Mouse (Mus musculus) intestine, postnatal 0 days (tissue): ENCODE measurements around the gene Btbd9. TPM values are rescaled to one million over a fixed set of nuclear protein-coding genes. Genes with fewer than 3 reads are reported as not detected.

ENCODE experiments used
- ATAC-seq: fragments of 200-750 bp; cut with Nextera tagmentation; 2 replicates; pipeline ENCODE4 v1.8.0; 2017; ENCODE audit warnings: mild to moderate bottlenecking, moderate TSS enrichment, moderate library complexity
- H3K27ac ChIP-seq: fragments of 300-500 bp; sonication (generic); 2 replicates; pipeline ENCODE4 v1.5.1; 2014; ENCODE audit warnings: mild to moderate bottlenecking, low read depth, low read length, moderate library complexity
- H3K27me3 ChIP-seq: fragments of 300-500 bp; sonication (generic); replicated peaks from 2 replicates; pipeline ENCODE4 v1.6.1; 2014; ENCODE audit warnings: low read length, mixed read lengths; ENCODE audit not compliant: control insufficient read depth, insufficient read depth
- H3K36me3 ChIP-seq: fragments of 300-500 bp; sonication (generic); 2 replicates; pipeline ENCODE4 v1.6.1; 2014; ENCODE audit warnings: mild to moderate bottlenecking, moderate library complexity; ENCODE audit not compliant: control insufficient read depth, insufficient read depth
- H3K4me1 ChIP-seq: fragments of 300-500 bp; sonication (generic); replicated peaks from 2 replicates; pipeline ENCODE4 v1.6.1; 2014; ENCODE audit warnings: antibody characterized with exemption, low read length, mixed read lengths; ENCODE audit not compliant: control insufficient read depth, insufficient read depth
- H3K4me2 ChIP-seq: fragments of 300-500 bp; sonication (generic); replicated peaks from 2 replicates; pipeline ENCODE4 v1.6.1; 2014; ENCODE audit warnings: low read depth, mild to moderate bottlenecking, moderate library complexity
- H3K4me3 ChIP-seq: fragments of 300-500 bp; sonication (generic); 2 replicates; pipeline ENCODE4 v1.5.1; 2014; ENCODE audit warnings: low read depth, low read length
- H3K9ac ChIP-seq: fragments of 300-500 bp; sonication (generic); 2 replicates; pipeline ENCODE4 v1.6.1; 2014; ENCODE audit warnings: mild to moderate bottlenecking, low read depth, low read length
- H3K9me3 ChIP-seq: fragments of 300-500 bp; sonication (generic); 2 replicates; pipeline ENCODE4 v1.6.1; 2016; ENCODE audit warnings: mixed run types; ENCODE audit not compliant: control insufficient read depth
- CTCF ChIP-seq: sonication (generic); IDR thresholded peaks from 2 replicates; pipeline ENCODE4 v1.5.1; 2016; ENCODE audit warnings: low read depth, mild to moderate bottlenecking, control low read depth, antibody characterized with exemption, moderate library complexity
- WGBS: fragments of 180-500 bp; shearing (Covaris S2); extraction: QIAGEN DNeasy Blood & Tissue Kit; methylation state at CpG from one replicate; pipeline ENCODE4 v1.1.7; 2014; 5-methylcytosine and 5-hydroxymethylcytosine counted together
- polyA plus RNA-seq: library from polyadenylated mRNA; unstranded; fragments of >200 nt; fragmentation: Nextera tagmentation; extraction: Ambion mirVana; gene quantifications from 2 replicates; pipeline ENCODE4 v1.2.1, GENCODE M21; 2015

The Btbd9 gene
- polyA plus RNA-seq, 1 experiment from 2014 or later = 35.9 TPM

DNA sequence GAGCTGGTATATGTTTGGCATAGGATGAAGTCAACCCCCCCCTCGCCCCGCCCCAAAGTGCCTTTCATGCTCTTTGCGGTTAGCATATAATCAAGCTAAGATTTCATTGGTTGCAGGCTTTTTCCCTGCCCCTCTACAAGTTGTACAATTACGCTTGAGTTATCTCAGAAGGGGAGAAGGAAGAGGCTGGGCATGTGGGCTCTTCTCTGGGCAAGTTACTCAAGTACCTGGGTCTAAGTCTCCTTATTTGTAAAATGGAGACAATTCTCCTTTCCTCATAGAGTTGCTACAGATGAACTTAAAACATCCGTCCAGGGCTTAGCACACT is 33.7 kb upstream of the Btbd9 start:
- no peak overlapping the region; the same call in 1 of the 2 replicates for H3K4me3 ChIP-seq
- ATAC-seq = no peak
- H3K9ac ChIP-seq = no peak overlapping the region
- TF ChIP-seq CTCF = no peak
- H3K9me3 ChIP-seq = no peaks in the 10 kb centered on the region
- 85% methylated on average over 5 of the region's 5 CpGs for WGBS
- no peaks in the 10 kb centered on the region for H3K36me3 ChIP-seq
- H3K27ac ChIP-seq = no peak overlapping the region
- peak overlapping the region; percentile 50 for H3K4me2 ChIP-seq
- H3K27me3 ChIP-seq = no peaks in the 10 kb centered on the region
- H3K4me1 ChIP-seq = peaks cover 21% of the 10 kb centered on the region

GRCm38 (mm10) chr17:30609305-30609979 is 33.2 kb upstream of the Btbd9 start:
- TF ChIP-seq CTCF = no peak
- Histone ChIP-seq H3K4me1 (peaks cover 21% of the 10 kb centered on the region), H3K9ac (no peak overlapping the region), H3K36me3 (no peaks in the 10 kb centered on the region), H3K4me2 (peak overlapping the region; percentile 50), H3K4me3 (no peak overlapping the region; the same call in 1 of the 2 replicates), H3K27ac (no peak overlapping the region), H3K9me3 (no peaks in the 10 kb centered on the region), H3K27me3 (no peaks in the 10 kb centered on the region)
- peak; percentile 32; the same call in 1 of the 2 replicates for ATAC-seq
- 55% methylated on average over 16 of the region's 16 CpGs for WGBS

- Histone ChIP-seq H3K4me1 (peaks cover 21% of the 10 kb centered on the region), H3K9me3 (no peaks in the 10 kb centered on the region), H3K27me3 (no peaks in the 10 kb centered on the region), H3K36me3 (peaks cover 7% of the 10 kb centered on the region; the same call in 1 of the 2 replicates), H3K4me2 (no peak overlapping the region), H3K27ac (no peak overlapping the region), H3K4me3 (no peak overlapping the region), H3K9ac (no peak overlapping the region)
- no peak for ATAC-seq
- TF ChIP-seq CTCF = no peak
- 63% methylated on average over 8 of the region's 8 CpGs for WGBS
Observed at GRCm38 (mm10) chr17:30607909-30608495, 31.7 kb upstream of the Btbd9 start.

DNA sequence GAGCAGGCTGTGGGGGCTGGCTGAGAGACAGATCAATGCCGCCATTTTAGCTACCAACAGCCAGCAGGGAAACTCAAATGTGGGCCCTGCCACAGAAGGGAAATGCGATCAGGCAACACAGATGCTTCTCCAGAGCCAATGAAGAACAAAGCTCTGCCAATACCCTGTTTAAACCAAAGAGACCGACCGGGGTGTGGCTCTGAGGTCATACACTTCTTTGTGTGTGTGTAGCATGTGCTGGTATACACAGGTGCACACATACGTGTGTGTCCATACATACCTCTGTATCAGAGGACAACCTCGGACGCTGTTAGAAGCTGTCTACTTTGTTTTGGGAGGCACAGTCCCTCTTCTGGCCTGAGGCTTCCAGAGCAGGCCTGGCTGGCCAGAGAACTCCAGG is 31.0 kb upstream of the Btbd9 start:
- no peaks in the 10 kb centered on the region for H3K9me3 ChIP-seq
- no peak for ATAC-seq
- no peaks in the 10 kb centered on the region for H3K27me3 ChIP-seq
- TF ChIP-seq CTCF = no peak
- no peak overlapping the region for H3K9ac ChIP-seq
- H3K4me3 ChIP-seq = no peak overlapping the region
- peaks cover 12% of the 10 kb centered on the region; the same call in 1 of the 2 replicates for H3K36me3 ChIP-seq
- H3K27ac ChIP-seq = peak overlapping the region; percentile 9
- H3K4me1 ChIP-seq = peaks cover 21% of the 10 kb centered on the region
- 75% methylated on average over 7 of the region's 7 CpGs for WGBS
- 0 out of 2 replicates have a peak overlapping the region, but pooled peaks have one; percentile 14 for H3K4me2 ChIP-seq

DNA sequence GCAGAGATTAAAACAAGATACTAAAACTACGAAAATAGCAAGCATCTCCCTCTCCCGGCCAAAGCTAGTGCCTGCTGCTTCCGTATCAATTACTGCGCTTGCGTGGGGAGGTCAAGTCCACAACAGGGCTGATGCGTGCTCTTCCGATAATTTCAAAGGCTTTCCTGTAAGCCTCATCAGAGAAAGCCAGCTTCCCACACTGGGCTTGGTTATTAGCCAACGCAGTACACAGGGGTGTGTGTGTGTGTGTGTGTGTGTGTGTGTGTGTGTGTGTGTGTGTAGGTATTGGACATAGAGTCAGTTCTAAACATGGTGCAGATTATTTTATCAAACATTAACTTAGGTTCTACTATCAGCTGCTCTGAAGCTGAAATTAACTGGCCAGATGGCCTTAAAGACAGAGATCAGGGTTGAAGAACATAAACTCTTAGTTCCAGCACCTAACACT is 30.4 kb upstream of the Btbd9 start:
- peak overlapping the region; percentile 9; the same call in 1 of the 2 replicates for H3K27ac ChIP-seq
- ATAC-seq = peak; percentile 67
- H3K27me3 ChIP-seq = no peaks in the 10 kb centered on the region
- peaks cover 21% of the 10 kb centered on the region for H3K4me1 ChIP-seq
- H3K9me3 ChIP-seq = no peaks in the 10 kb centered on the region
- peaks cover 18% of the 10 kb centered on the region; the same call in 1 of the 2 replicates for H3K36me3 ChIP-seq
- no peak overlapping the region for H3K9ac ChIP-seq
- H3K4me2 ChIP-seq = peak overlapping the region; percentile 14
- H3K4me3 ChIP-seq = no peak overlapping the region
- TF ChIP-seq CTCF = peak; percentile 53
- 48% methylated on average over 8 of the region's 8 CpGs for WGBS

DNA sequence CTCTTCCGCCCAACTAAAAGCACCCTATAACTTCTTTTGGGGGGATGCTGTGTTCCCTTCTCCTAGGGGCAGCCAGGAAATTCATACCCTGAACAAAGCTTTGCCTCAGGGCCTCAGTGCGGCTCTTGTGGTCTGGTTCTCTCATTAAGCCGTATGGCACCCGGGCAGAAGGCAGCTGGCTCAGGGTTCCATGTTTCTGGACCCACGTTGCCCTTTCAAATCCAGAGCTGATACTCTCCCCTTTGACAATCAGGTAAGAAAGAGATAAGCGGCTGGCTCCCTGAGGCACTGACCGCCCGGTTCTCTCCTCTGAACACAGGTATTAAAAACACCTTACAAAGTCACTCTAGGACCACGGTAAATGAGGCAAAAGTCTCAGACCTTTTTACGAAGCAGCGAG is 29.9 kb upstream of the Btbd9 start:
- no peak for TF ChIP-seq CTCF
- Histone ChIP-seq H3K4me1 (peaks cover 17% of the 10 kb centered on the region), H3K9ac (no peak overlapping the region), H3K4me3 (no peak overlapping the region), H3K36me3 (peaks cover 23% of the 10 kb centered on the region; the same call in 1 of the 2 replicates), H3K27ac (no peak overlapping the region; the same call in 1 of the 2 replicates), H3K9me3 (no peaks in the 10 kb centered on the region), H3K27me3 (no peaks in the 10 kb centered on the region), H3K4me2 (peak overlapping the region; percentile 14)
- WGBS = 69% methylated on average over 11 of the region's 11 CpGs
- no peak for ATAC-seq
